Mouse (Mus musculus) CH12.LX (cell line): ENCODE data around the gene Sipa1l2. TPM values are rescaled to one million over a fixed set of nuclear protein-coding genes. Genes with fewer than 3 reads are reported as not detected.

Experiments
- DNase-seq: peaks from one replicate; pipeline ENCODE4 v3.0.0-alpha.2; 2013; ENCODE audit errors: extremely low read depth
- H3K27ac ChIP-seq: 2 replicates; pipeline ENCODE4 v1.5.1; 2012; ENCODE audit warnings: low read depth, mild to moderate bottlenecking, control low read depth, moderate library complexity; ENCODE audit not compliant: insufficient read depth
- H3K27me3 ChIP-seq: replicated peaks from 2 replicates; pipeline ENCODE3; 2012; ENCODE audit warnings: inconsistent platforms
- H3K36me3 ChIP-seq, 2 experiments: replicated peaks in 1 of 2; 2 replicates each; pipeline versions ENCODE3 to v1.6.1; 2012; ENCODE audit warnings: inconsistent platforms in 1 of 2, low read length in 1 of 2, mild to moderate bottlenecking in 1 of 2, mixed read lengths in 1 of 2, moderate library complexity in 1 of 2; ENCODE audit not compliant: control insufficient read depth in 1 of 2, insufficient read depth in 1 of 2
- H3K4me1 ChIP-seq, 2 experiments: 2 replicates each; pipeline ENCODE4 v1.6.1; 2012; ENCODE audit warnings: inconsistent platforms in 1 of 2, moderate library complexity in 1 of 2; ENCODE audit not compliant: insufficient read depth in 2 of 2, control insufficient read depth in 1 of 2
- H3K4me2 ChIP-seq: 2 replicates; pipeline ENCODE4 v1.6.1; 2012; ENCODE audit warnings: low read depth, mild to moderate bottlenecking, control low read depth; ENCODE audit not compliant: poor library complexity, insufficient read depth, severe bottlenecking
- H3K4me3 ChIP-seq, 3 experiments: fragments of 150-350 bp in 1 of 3; sonication (generic) in 1 of 3; replicated peaks in 1 of 3; 2 replicates each; pipeline versions ENCODE3 to v1.5.1; 2011 to 2012; ENCODE audit warnings: low read depth in 2 of 3, low read length in 2 of 3, mild to moderate bottlenecking in 2 of 3, moderate library complexity in 2 of 3, control low read depth in 1 of 3, improper control_type of control experiment in 1 of 3, inconsistent platforms in 1 of 3, mixed read lengths in 1 of 3; ENCODE audit not compliant: poor library complexity in 1 of 3
- H3K79me2 ChIP-seq: replicated peaks from 2 replicates; pipeline ENCODE4 v1.6.1; 2012; ENCODE audit warnings: mild to moderate bottlenecking, moderate library complexity; ENCODE audit not compliant: control insufficient read depth, poor library complexity, insufficient read depth, severe bottlenecking; ENCODE audit errors: extremely low read depth
- H3K9ac ChIP-seq: 2 replicates; pipeline ENCODE4 v1.6.1; 2012; ENCODE audit warnings: low read depth, mild to moderate bottlenecking, control low read depth, moderate library complexity; ENCODE audit not compliant: insufficient read depth
- H3K9me3 ChIP-seq: replicated peaks from 2 replicates; pipeline ENCODE3; 2012; ENCODE audit warnings: low read length, inconsistent platforms, mixed read lengths
- BHLHE40 ChIP-seq: IDR thresholded peaks from 2 replicates; pipeline ENCODE4 v1.6.1; 2011; ENCODE audit warnings: mild to moderate bottlenecking, low read depth, low read length, improper control_type of control experiment
- CHD1 ChIP-seq: IDR thresholded peaks from 2 replicates; pipeline ENCODE4 v1.6.1; 2012; ENCODE audit warnings: low read depth, low read length, improper control_type of control experiment, inconsistent platforms
- CHD2 ChIP-seq: IDR thresholded peaks from 2 replicates; pipeline ENCODE4 v1.6.1; 2011; ENCODE audit warnings: low read length, improper control_type of control experiment
- CTCF ChIP-seq, 2 experiments: IDR thresholded peaks in 1 of 2; conservative IDR thresholded peaks in 1 of 2; 2 replicates each; pipeline ENCODE4 v1.5.1; 2011 to 2012; ENCODE audit warnings: low read depth in 2 of 2, low read length in 2 of 2, improper control_type of control experiment in 1 of 2, inconsistent platforms in 1 of 2, mild to moderate bottlenecking in 1 of 2, moderate library complexity in 1 of 2
- ELF1 ChIP-seq: IDR thresholded peaks from 2 replicates; pipeline ENCODE4 v1.6.1; 2014; ENCODE audit warnings: low read depth, mild to moderate bottlenecking, inconsistent platforms, low read length, improper control_type of control experiment
- ETS1 ChIP-seq: conservative IDR thresholded peaks from 2 replicates; pipeline ENCODE4 v1.6.1; 2012; ENCODE audit warnings: low read depth, mild to moderate bottlenecking, inconsistent platforms, low read length, improper control_type of control experiment, moderate library complexity
- GABPA ChIP-seq: IDR thresholded peaks from 2 replicates; pipeline ENCODE4 v1.6.1; 2012; ENCODE audit warnings: low read depth, low read length, improper control_type of control experiment, inconsistent platforms; ENCODE audit not compliant: insufficient replicate concordance
- HCFC1 ChIP-seq: IDR thresholded peaks from 2 replicates; pipeline ENCODE4 v1.6.1; 2012; ENCODE audit warnings: low read depth, mild to moderate bottlenecking, inconsistent platforms, low read length, improper control_type of control experiment
- IRF4 ChIP-seq: IDR thresholded peaks from 2 replicates; pipeline ENCODE4 v1.6.1; 2014; ENCODE audit warnings: low read depth, mild to moderate bottlenecking, inconsistent platforms, low read length, improper control_type of control experiment
- KAT2A ChIP-seq: IDR thresholded peaks from 2 replicates; pipeline ENCODE4 v1.6.1; 2012; ENCODE audit warnings: low read length, improper control_type of control experiment, inconsistent platforms; ENCODE audit not compliant: insufficient replicate concordance
- MAFK ChIP-seq: IDR thresholded peaks from 2 replicates; pipeline ENCODE4 v1.6.1; 2011; ENCODE audit warnings: low read length, improper control_type of control experiment; ENCODE audit not compliant: insufficient replicate concordance
- MAX ChIP-seq: IDR thresholded peaks from 2 replicates; pipeline ENCODE4 v1.6.1; 2011; ENCODE audit warnings: low read length, improper control_type of control experiment
- MEF2A ChIP-seq: IDR thresholded peaks from 2 replicates; pipeline ENCODE4 v1.6.1; 2014; ENCODE audit warnings: low read depth, mild to moderate bottlenecking, inconsistent platforms, low read length, improper control_type of control experiment, borderline replicate concordance
- MXI1 ChIP-seq: IDR thresholded peaks from 2 replicates; pipeline ENCODE4 v1.6.1; 2011; ENCODE audit warnings: mild to moderate bottlenecking, low read depth, low read length, improper control_type of control experiment
- NELFE ChIP-seq: IDR thresholded peaks from 2 replicates; pipeline ENCODE4 v1.6.1; 2011; ENCODE audit warnings: low read depth, low read length, improper control_type of control experiment
- NRF1 ChIP-seq: IDR thresholded peaks from 2 replicates; pipeline ENCODE4 v1.6.1; 2014; ENCODE audit warnings: low read depth, mild to moderate bottlenecking, inconsistent platforms, low read length, improper control_type of control experiment, moderate library complexity
- PAX5 ChIP-seq: IDR thresholded peaks from 2 replicates; pipeline ENCODE4 v1.6.1; 2012; ENCODE audit warnings: low read length, inconsistent platforms, mixed read lengths
- RAD21 ChIP-seq: IDR thresholded peaks from 2 replicates; pipeline ENCODE4 v1.6.1; 2011; ENCODE audit warnings: low read depth, mild to moderate bottlenecking, low read length, improper control_type of control experiment, moderate library complexity
- RCOR1 ChIP-seq: conservative IDR thresholded peaks from 2 replicates; pipeline ENCODE4 v1.6.1; 2012; ENCODE audit warnings: low read depth, mild to moderate bottlenecking, inconsistent platforms, low read length, improper control_type of control experiment
- SIN3A ChIP-seq: IDR thresholded peaks from 2 replicates; pipeline ENCODE4 v1.6.1; 2012; ENCODE audit warnings: low read length, improper control_type of control experiment, inconsistent platforms
- SMC3 ChIP-seq: IDR thresholded peaks from 2 replicates; pipeline ENCODE4 v1.6.1; 2011; ENCODE audit warnings: low read depth, low read length, improper control_type of control experiment
- UBTF ChIP-seq: IDR thresholded peaks from 2 replicates; pipeline ENCODE4 v1.6.1; 2012; ENCODE audit warnings: low read depth, mild to moderate bottlenecking, inconsistent platforms, low read length, improper control_type of control experiment, moderate library complexity
- USF1 ChIP-seq: IDR thresholded peaks from 2 replicates; pipeline ENCODE4 v1.6.1; 2014; ENCODE audit warnings: low read depth, mild to moderate bottlenecking, inconsistent platforms, low read length, improper control_type of control experiment
- USF2 ChIP-seq: conservative IDR thresholded peaks from 2 replicates; pipeline ENCODE4 v1.6.1; 2011; ENCODE audit warnings: low read depth, low read length, improper control_type of control experiment
- ZKSCAN1 ChIP-seq: IDR thresholded peaks from 2 replicates; pipeline ENCODE4 v1.6.1; 2012; ENCODE audit warnings: low read depth, inconsistent platforms, low read length, improper control_type of control experiment, borderline replicate concordance
- ZMIZ1 ChIP-seq: IDR thresholded peaks from 2 replicates; pipeline ENCODE4 v1.6.1; 2012; ENCODE audit warnings: low read depth, mild to moderate bottlenecking, inconsistent platforms, low read length, improper control_type of control experiment
- ZNF384 ChIP-seq: IDR thresholded peaks from 2 replicates; pipeline ENCODE4 v1.6.1; 2012; ENCODE audit warnings: low read depth, low read length, improper control_type of control experiment, inconsistent platforms
- dilution Hi-C: fragments of 300-500 bp; cut with MboI; formaldehyde crosslinking; loops from 2 replicates; pipeline ENCODE4 v1.14.3; 2020; ENCODE audit warnings: low sequenced_read_pairs; ENCODE audit not compliant: extremely low pct_unique_long_range_greater_than_20kb, extremely low pct_ligation_motif_present
- in situ Hi-C: fragments of 300-500 bp; cut with MboI; formaldehyde crosslinking; loops from 3 replicates; pipeline ENCODE4 v1.14.3; 2019; ENCODE audit warnings: low sequenced_read_pairs, low pct_ligation_motif_present, low pct_unique_long_range_greater_than_20kb, mixed read lengths
- polyA plus RNA-seq: library from polyadenylated mRNA; unstranded; fragments of >175 nt; gene quantifications from 2 replicates; pipeline ENCODE4 v1.2.1, GENCODE M21; 2012; ENCODE audit warnings: low read depth; ENCODE audit not compliant: insufficient read length
- total RNA-seq, 2 experiments: library from RNA; depleted of rRNA; stranded (reverse); fragments of 300-350 nt in 1 of 2; fragments of >200 nt in 1 of 2; gene quantifications; 2 replicates each; pipeline ENCODE4 v1.2.3; 2012 to 2014

Gene Sipa1l2
- total and polyA plus RNA-seq, 3 experiments: 2.0 to 5.6 (median 2.7) TPM

DNA sequence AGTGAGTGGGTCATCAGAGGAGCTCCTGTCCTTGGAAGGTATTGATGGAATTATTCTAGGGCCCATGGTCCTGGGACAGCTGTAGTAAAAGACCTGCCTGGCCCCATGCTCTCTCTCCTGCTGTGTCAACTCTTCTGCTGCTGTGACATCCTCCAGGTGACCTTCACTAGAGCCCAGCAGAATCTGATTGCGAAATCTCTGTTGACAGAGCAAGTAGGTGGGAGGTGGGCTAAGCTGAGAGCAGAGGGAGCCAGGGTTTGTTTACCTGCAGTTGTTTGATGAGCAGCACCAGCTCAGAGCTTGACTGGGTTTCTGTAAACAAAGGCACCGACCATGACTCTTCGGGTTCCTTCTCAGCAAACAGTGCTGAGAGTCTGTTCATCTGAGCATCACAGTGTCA lies 187.9 kb downstream of the Sipa1l2 start:
- no peak for DNase-seq
- H3K27me3 ChIP-seq: no peaks in the 10 kb centered on the region
- peaks cover 7 to 23% of the 10 kb centered on the region in 2 experiments for H3K4me1 ChIP-seq
- H3K4me2 ChIP-seq: no peak overlapping the region
- in situ Hi-C loops: no loop called here
- no peaks in the 10 kb centered on the region for H3K9me3 ChIP-seq
- H3K27ac ChIP-seq: no peak overlapping the region
- dilution Hi-C loops: no loop called here
- H3K36me3 ChIP-seq: no peaks in the 10 kb centered on the region
- no peak overlapping the region for H3K9ac ChIP-seq
- H3K79me2 ChIP-seq: no peaks in the 10 kb centered on the region
- TF ChIP-seq NELFE: no peak
- no peak for TF ChIP-seq NRF1
- TF ChIP-seq USF2: no peak
- TF ChIP-seq ETS1: no peak
- TF ChIP-seq ZMIZ1: no peak
- no peak for TF ChIP-seq RCOR1
- TF ChIP-seq IRF4: no peak
- TF ChIP-seq RAD21: no peak
- TF ChIP-seq BHLHE40: no peak
- no peak for TF ChIP-seq GABPA
- no peak for TF ChIP-seq ZKSCAN1
- H3K4me3 ChIP-seq: no peak overlapping the region

GRCm38 (mm10) chr8:125379939-125380338 lies 189.7 kb downstream of the Sipa1l2 start:
- in situ Hi-C loops: no loop called here
- H3K79me2 ChIP-seq: no peaks in the 10 kb centered on the region
- no peaks in the 10 kb centered on the region for H3K36me3 ChIP-seq
- no peak for TF ChIP-seq KAT2A
- peak in 1 of 2 experiments; percentile 28; a peak in 2 of 4 replicates for TF ChIP-seq CTCF (conservative IDR thresholded peaks at IDR 0.05 in 1 of 2, IDR thresholded peaks at IDR 0.05 in 1 of 2; ENCODE audit: low read depth in 2 of 2, low read length in 2 of 2)
- no peak for TF ChIP-seq ZMIZ1
- dilution Hi-C loops: no loop called here
- peaks cover 6 to 24% of the 10 kb centered on the region in 2 experiments for H3K4me1 ChIP-seq
- H3K4me3 ChIP-seq: no peak overlapping the region
- no peak overlapping the region for H3K4me2 ChIP-seq
- no peaks in the 10 kb centered on the region for H3K27me3 ChIP-seq
- H3K9ac ChIP-seq: no peak overlapping the region
- DNase-seq: no peak
- no peak overlapping the region for H3K27ac ChIP-seq
- H3K9me3 ChIP-seq: no peaks in the 10 kb centered on the region

- Histone ChIP-seq H3K27me3 (no peaks in the 10 kb centered on the region), H3K4me1 (peaks cover 6 to 24% of the 10 kb centered on the region in 2 experiments), H3K4me3 (no peak overlapping the region), H3K36me3 (no peaks in the 10 kb centered on the region), H3K4me2 (no peak overlapping the region), H3K79me2 (no peaks in the 10 kb centered on the region), H3K9me3 (peaks cover 2% of the 10 kb centered on the region), H3K9ac (no peak overlapping the region), H3K27ac (no peak overlapping the region)
- DNase-seq: no peak
- dilution Hi-C loops: no loop called here
- in situ Hi-C loops: no loop called here
- TF ChIP-seq PAX5 (no peak), ZNF384 (no peak), MAFK (no peak), ELF1 (no peak), IRF4 (no peak), BHLHE40 (no peak), NELFE (no peak), UBTF (no peak), HCFC1 (no peak), SIN3A (no peak), CHD2 (no peak), ZMIZ1 (no peak), SMC3 (no peak), MAX (no peak), MXI1 (no peak), CHD1 (no peak), USF2 (no peak), MEF2A (no peak), USF1 (no peak)
Measured at GRCm38 (mm10) chr8:125379156-125379555, 190.5 kb downstream of the Sipa1l2 start.
